In genomic region chr11:8569232-8570028, GRCm38 (mm10) we compare ENCODE assay signal across 8 mouse cellular contexts.
DNase-seq lines count a peak whose midpoint lies in the region; ATAC-seq and TF ChIP-seq lines count a peak whose summit lies in the region.

No protein-coding gene starts in this region.

- H3K4me1 ChIP-seq in intestine, postnatal 0 days (replicated peaks; ENCODE audit: control insufficient read depth, insufficient read depth, low read length), result peaks cover 12% of the 10 kb centered on the region; the same call in 1 of the 2 replicates

- peak; percentile 47 for TF ChIP-seq CTCF in intestine, postnatal 0 days (IDR thresholded peaks at IDR 0.05; ENCODE audit: low read depth)

- no peak overlapping the region for H3K4me3 ChIP-seq in intestine, postnatal 0 days (ENCODE audit: low read depth, low read length)

- DNase-seq in adrenal gland, adult (ENCODE audit: inconsistent age in 2 of 2, low spot score in 1 of 2), result peak; percentile 33 to 59
- DNase-seq in adrenal gland, postnatal 25 days, result no peak
- no peak for DNase-seq in cerebellum, adult 8-10 months
- no peak for DNase-seq in layer of hippocampus, postnatal 10 days (ENCODE audit: low spot score in 2 of 2)
- DNase-seq in left cerebral cortex, adult 9 months (ENCODE audit: low spot score in 2 of 2), result no peak

- ATAC-seq in common myeloid progenitor, adult 5-6 weeks (replicated peaks; ENCODE audit: low read depth, poor library complexity, severe bottlenecking), result peak; percentile 37
- peak; percentile 58 for ATAC-seq in intestine, postnatal 0 days
- peak; percentile 70 for ATAC-seq in megakaryocyte, adult 5-6 weeks (ENCODE audit: poor library complexity, severe bottlenecking)

- no peaks in the 10 kb centered on the region for H3K27me3 ChIP-seq in intestine, postnatal 0 days (replicated peaks; ENCODE audit: control insufficient read depth, insufficient read depth, low read length)

- peak overlapping the region; percentile 47; the same call in 1 of the 2 replicates for H3K27ac ChIP-seq in intestine, postnatal 0 days (ENCODE audit: low read depth, low read length)

- no peak overlapping the region for H3K4me2 ChIP-seq in intestine, postnatal 0 days (replicated peaks; ENCODE audit: low read depth)

- 34% methylated on average over 7 of the region's 7 CpGs for WGBS in intestine, postnatal 0 days

- no peak overlapping the region for H3K9ac ChIP-seq in intestine, postnatal 0 days (ENCODE audit: low read depth, low read length)

- no peaks in the 10 kb centered on the region for H3K9me3 ChIP-seq in intestine, postnatal 0 days (ENCODE audit: control insufficient read depth)

- H3K36me3 ChIP-seq in intestine, postnatal 0 days (ENCODE audit: control insufficient read depth, insufficient read depth), result peaks cover 15% of the 10 kb centered on the region

Comparison
In these comparisons a context has a peak if more than half of its experiments do, and no peak if none do; other contexts are left out.
1. DNase-seq: peak in adrenal gland, adult (2 of 2); none in adrenal gland, postnatal 25 days (single experiment), cerebellum, adult 8-10 months (single experiment), layer of hippocampus, postnatal 10 days (0 of 2) and left cerebral cortex, adult 9 months (0 of 2).
2. Peak in every context shown above with its lines, with median percentiles within 50 percentile points of each other: ATAC-seq.